Mouse (Mus musculus): ENCODE results near the gene Prrt3.

Gene Prrt3

DNA sequence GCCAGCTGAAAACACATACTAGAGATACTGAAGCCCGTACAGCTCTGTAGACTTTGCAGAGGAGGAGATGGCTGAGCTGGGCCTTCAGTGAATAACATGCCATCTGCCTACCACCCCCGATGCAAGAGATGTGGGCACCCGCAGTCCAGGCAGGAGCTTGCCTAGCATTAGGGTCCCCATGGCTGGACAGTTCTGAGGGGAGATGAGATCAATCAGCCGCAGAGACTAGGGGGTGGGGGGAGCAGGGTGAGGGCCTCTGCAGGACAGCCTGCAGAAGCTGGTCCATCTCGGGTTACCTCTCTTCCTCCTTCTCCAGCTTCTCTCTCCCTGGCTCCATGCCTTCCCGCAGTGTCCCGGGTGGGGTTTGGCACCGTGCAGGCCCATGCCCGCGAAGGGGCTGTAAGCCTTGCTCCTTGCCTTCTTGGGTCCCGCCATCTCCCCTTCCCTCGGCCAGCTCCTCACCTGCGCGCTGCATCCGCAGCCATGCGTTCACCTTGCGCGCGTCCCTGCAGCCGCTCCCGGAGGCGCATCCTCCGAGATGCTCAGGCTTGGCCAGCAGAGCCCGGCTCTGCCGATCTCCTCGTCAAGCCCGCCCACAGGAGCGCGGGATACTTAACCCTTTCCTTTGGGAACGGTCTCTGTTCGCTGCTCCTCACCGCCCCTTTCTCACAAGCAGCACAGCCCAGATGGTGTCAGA is at the start of gene Prrt3:
TSS of gene Prrt3 (minus strand) at position 544 of the 697 bp plus-strand sequence.
- DNase-seq (ENCODE audit: low spot score): no peak

DNA sequence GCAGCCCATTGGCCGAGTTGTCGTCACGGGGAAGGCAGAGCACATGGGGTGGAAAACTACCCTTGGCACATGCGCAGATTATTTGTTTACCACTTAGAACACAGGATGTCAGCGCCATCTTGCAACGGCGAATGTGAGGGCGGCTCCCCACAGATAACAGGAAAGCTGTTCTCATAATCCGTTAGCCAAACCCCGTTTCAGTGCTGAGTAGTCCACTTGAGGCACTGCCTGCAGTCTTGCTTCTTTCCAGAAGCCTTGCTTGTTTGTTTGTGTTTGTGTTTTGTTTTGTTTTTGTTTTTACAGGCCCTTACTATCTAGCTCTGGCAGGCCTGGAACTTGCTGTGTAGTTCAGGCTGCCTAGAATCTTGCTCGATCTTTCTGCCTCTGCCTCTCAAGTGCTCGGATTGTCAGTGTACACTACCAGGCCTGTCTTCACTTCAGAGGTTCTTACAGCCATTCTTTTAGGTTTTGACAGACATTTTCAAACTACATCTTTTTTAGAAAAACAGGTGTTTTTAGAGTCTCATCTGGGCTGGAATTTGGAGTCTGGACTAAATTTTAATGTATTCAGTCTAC is 42.3 kb upstream of the Prrt3 start:
- no peak for DNase-seq (ENCODE audit: low spot score)

GRCm38 (mm10) chr6:113541610-113542009 is 39.9 kb upstream of the Prrt3 start:
- DNase-seq (ENCODE audit: low spot score): no peak

DNA sequence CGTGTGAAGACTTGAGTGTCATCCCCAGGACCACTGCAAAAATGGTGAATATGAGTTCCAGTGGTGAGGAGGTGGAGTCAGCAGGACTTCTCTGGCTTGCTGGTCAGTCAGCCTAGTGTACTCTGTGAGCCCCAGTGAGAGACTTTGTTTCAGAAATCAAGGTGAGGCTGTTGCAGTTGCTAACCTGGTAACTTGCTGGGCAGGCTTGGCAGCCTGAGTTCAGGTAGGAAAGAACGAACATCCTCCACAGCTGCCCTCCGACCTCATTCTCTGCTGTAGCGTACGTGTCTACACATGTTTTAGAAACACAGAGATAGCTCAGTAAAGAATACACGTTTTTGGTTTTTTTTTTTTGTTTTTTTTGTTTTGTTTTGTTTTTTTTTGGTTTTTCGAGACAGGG is 33.2 kb upstream of the Prrt3 start:
- DNase-seq (ENCODE audit: low spot score): no peak

DNA sequence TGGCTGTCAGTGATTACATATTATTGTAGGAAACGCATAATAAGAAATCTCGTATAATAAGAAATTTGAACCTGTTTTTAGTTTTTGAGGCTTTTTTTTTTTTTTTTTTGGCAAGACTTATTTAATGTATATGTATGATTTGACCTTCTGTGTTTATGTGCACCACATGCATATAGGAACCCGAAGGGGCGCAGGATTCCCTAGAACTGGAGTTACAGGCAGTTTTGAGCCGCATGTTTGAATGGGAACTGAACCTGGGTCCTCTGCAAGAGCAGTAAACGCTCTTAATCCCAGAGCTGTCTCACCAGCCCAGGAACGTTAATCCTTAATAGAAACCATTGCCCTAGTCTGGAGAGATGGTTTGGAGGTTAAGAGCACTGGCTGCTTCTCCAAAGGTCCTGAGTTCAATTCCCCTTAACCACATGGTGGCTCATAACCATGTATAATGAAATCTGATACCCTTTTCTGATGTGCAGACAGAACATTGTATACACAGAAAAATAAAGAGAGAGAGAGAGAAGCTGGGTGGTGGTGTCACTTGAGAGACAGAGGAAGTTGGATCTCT is 30.2 kb upstream of the Prrt3 start:
- no peak for DNase-seq (ENCODE audit: low spot score)

- DNase-seq (ENCODE audit: low spot score): peak; percentile 88
Measured at GRCm38 (mm10) chr6:113530932-113531839, 29.5 kb upstream of the Prrt3 start, which contains the start of the genes Emc3 and Fancd2. Gene Emc3 (minus strand): TSS chr6:113531652. Gene Fancd2 (plus strand): TSS chr6:113531682.

GRCm38 (mm10) chr6:113523420-113523819 is 21.7 kb upstream of the Prrt3 start:
- DNase-seq (ENCODE audit: low spot score): no peak

- no peak for DNase-seq (ENCODE audit: low spot score)
Measured at GRCm38 (mm10) chr6:113522310-113522709, 20.6 kb upstream of the Prrt3 start.

GRCm38 (mm10) chr6:113517434-113518080 is 15.8 kb upstream of the Prrt3 start:
- DNase-seq (ENCODE audit: low spot score): no peak

GRCm38 (mm10) chr6:113514600-113514999 is 12.9 kb upstream of the Prrt3 start:
- DNase-seq (ENCODE audit: low spot score): no peak

GRCm38 (mm10) chr6:113513944-113514343 is 12.2 kb upstream of the Prrt3 start:
- DNase-seq (ENCODE audit: low spot score): no peak

DNA sequence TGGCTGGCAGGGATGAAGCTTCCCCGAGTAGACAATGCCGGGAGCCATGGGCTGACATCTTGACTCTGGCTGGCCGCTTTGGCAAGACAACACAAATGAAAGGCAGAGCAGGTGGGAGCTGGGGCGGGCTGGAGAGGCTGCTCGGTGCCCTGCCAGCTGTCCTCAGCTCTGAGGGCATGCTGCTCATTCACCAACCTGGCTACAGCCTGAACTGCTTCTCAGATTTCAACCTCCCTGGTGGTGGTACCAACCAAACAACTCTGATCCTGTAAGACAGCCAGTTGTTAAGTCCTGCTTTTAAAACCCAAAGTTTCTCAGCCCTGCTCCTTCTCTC is 7.2 kb upstream of the Prrt3 start:
- DNase-seq (ENCODE audit: low spot score): no peak

- DNase-seq (ENCODE audit: low spot score): no peak
Measured at GRCm38 (mm10) chr6:113508272-113508946, 6.7 kb upstream of the Prrt3 start.

GRCm38 (mm10) chr6:113507130-113507529 is 5.4 kb upstream of the Prrt3 start:
- no peak for DNase-seq (ENCODE audit: low spot score)

DNA sequence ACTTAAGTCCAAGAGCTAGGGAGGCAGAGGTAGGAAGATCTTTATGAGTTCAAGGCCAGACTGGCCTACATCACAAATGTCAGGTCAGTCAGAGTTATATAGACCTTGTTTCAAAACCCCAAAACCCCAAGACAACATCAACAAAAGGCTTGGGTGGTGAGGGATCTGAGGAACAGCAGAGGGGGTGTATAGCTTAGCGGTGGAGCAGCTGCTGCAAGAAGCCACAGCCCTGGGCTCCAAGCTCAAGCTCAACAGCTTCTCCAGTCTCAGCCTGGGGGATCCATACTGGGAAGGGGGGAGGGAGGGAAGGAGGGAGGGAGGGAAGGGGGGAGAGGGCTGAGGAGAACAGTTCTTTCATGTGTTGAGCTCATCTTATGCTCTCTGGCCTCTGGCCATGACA is 4.0 kb upstream of the Prrt3 start:
- no peak for DNase-seq (ENCODE audit: low spot score)

DNA sequence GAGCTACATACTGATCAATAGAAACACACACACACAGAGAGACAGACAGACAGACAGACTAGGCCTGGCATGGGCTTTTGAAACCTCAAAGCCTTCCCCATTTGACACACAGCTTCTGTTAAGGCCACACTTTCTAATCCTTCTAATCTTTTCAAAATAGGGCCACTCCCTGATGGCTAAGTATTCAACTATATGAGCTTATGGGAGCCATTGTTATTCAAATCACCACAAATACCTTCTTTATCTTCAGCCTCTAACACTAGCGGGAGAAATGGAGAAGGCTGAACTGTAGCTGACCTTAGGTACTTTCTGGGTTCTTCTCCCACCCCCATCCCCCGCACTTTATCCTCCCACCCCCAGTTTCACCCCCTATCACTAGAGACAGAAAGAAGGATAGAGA is 1.1 kb upstream of the Prrt3 start:
- no peak for DNase-seq (ENCODE audit: low spot score)

DNA sequence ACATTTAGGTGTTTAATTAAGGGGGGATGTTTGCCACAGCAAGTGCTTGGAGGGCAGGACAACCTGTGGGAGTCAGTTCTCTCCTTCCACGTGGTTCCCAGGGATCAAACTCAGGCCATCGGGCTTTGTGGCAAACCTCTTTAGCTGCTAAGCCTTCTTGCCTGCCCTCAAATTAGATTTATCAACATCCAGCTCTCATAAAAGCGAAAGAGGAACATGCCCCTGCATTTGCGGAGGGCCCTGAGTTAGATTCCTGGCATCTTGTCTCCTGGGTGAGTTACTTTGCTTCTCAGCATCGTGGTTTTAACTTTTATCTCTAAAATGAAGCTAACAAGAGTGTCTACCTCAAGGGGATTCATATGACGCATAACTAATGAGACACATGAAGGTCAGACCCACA is 2.4 kb downstream of the Prrt3 start:
- no peak for DNase-seq (ENCODE audit: low spot score)

GRCm38 (mm10) chr6:113495071-113495675 is 6.6 kb downstream of the Prrt3 start:
- no peak for DNase-seq (ENCODE audit: low spot score)

DNA sequence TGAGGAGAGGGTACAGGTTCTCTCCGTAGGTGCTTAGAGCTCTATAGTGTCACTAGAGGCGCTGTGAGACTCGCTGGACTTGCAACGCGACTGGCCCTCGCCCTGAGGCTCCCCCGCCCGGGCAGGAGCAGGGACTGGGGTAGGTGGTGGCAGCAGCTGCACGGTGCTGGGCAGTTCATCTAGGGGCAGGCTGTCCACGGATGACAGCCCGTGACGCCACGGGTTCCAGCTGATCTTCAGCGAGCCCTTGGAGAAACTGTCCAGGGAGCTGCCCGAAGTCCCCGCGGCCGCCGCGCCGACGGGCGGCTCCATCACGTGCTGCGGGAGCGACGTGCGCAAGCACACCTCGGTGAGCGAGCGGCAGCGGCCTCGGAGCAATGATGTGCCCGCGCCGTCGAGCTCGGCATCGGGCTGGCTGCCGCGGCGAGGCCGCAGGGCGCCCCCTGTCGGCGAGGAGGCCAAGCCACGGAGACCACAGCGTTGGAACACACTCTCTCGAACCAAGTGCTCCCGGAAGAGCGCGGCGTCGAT is 7.4 kb downstream of the Prrt3 start:
- peak; percentile 79 for DNase-seq (ENCODE audit: low spot score)

DNA sequence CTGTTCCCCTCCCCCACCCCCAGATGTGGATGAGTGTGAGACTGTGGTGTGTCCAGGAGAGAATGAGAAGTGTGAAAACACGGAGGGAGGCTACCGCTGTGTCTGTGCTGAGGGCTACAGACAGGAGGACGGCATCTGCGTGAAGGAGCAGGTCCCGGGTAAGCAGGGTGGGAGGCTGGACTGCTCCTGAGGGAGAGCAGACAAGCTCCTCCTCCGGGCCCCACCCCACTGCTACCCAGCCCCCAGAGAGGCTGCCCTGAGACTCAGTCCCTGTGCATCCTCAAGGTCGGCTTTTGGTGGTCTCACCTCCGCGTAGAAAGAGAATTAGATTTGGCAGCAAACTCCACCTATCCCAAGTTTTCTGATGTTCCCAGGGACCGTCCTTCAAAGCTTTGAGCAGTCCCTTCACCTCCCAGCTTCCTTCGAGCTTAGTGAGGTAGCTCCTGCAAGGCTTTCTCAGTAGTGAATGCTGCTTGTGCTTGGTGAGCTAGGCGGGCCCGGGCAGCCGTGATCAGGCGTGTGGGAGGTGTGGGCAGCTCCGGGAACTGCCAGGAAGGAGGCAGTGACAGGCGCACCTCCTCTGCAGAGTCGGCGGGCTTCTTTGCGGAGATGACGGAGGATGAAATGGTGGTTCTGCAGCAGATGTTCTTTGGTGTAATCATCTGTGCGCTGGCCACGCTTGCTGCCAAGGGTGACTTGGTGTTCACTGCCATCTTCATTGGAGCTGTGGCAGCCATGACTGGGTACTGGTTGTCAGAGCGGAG is 9.4 kb downstream of the Prrt3 start:
- no peak for DNase-seq (ENCODE audit: low spot score)
